Mouse (Mus musculus) urinary bladder, postnatal 4 days (tissue): ENCODE data around the gene Tmc5.

Experiments used
- DNase-seq, 2 experiments: peaks; one replicate each; pipeline ENCODE4 v3.0.0; 2021 to 2022; ENCODE audit warnings: low spot score in 2 of 2

The Tmc5 gene

DNA sequence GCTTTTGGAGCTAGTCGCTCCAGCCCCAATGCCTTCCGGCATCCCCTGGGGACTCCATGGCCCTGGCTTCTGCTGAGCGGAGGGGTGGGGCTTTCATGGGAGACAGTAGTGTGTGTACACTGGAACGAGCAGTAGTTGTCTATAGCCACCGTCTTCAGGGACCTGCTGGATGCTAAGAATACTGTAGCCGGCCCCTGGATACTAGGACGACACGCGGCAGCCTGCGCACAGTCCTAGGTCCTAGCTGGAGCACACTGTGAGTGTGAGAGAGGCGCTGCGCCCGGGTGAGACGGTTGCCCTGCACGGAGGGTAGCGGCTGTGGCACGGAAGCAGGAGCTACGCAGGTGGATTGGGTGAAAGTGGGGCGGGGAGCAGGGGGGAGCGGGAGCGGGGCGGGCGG, at the start of gene Tmc5:
Gene Tmc5, plus strand, starts transcription at position 97 of the 400 bp plus-strand sequence.
- no peak for DNase-seq

DNA sequence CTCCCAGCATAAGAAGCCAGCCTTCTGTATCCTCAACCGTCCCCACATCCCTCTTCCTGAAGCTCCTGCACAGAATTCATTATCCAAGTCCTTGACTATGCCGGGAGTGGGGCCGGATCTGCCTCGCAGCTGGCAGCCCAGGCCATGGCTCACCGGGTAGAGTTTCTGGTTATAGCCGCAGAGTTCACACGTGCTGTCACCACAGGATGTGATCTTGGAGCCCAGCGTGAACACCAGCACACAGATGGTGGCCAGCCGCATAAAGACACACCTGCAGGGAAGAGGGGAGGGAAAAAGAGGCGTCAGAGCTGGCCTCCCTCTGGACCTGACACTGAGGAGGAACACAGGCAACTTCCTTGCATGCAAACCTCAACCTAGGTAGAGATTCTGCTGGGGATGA, 49.6 kb upstream of the Tmc5 start:
- DNase-seq = no peak

DNA sequence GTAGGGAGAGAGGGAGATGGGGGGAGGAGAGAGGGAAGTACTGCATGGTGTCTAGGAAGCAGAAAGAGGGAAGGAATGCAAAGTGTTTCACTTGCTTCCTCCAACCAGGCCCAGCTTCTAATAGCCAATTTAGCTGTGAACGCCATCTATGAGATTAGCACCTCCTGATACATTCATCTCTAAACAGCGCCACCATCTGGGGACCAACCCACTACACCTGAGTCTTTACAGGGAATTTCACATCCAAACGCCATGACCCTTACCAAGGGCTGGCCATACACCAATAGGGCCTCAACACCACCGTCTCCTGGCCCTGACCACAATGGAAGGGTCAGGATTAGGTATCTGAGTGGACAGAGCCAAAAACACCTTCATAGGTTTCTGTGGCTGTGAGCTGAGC, 43.2 kb upstream of the Tmc5 start:
- DNase-seq = no peak

DNA sequence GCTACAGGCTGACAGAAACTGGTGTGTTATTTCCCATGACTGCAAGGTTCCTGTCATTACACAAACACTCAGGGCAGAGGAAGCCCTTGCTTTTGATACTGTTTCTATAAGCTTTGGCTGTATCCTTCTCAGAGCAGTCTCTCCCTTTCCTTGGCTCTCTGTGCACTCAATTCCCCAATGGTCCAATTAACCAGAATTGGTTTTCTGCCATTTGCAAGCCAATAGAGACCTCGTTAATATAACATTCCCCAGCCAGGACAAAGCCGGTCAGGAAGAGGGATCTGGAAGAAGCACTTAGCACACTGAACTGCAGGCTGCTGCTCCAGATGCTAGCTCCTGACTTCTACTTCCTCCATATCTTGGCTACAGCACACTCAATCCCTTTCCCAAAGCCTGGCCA, 42.8 kb upstream of the Tmc5 start:
- no peak for DNase-seq

DNA sequence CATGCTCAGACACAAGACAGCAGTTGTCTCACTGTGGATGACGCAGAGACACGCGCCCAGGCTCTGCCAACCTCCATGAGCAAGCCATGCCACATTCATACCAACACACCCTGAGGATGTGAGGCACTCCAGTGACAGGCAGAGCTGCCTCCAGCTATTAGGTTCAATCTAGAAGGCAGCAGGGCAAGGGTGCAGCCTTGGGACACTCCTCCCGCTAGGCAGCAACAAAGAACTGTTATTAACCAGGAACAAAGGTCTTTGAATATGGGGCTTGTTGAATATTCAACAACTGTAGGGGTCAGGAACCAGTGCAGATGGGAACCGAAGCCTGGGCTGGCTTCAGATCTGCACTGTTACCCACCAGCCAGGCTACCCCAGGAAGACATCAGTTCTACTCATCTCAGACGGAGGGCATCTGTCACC, 28.0 kb upstream of the Tmc5 start:
- no peak for DNase-seq

DNA sequence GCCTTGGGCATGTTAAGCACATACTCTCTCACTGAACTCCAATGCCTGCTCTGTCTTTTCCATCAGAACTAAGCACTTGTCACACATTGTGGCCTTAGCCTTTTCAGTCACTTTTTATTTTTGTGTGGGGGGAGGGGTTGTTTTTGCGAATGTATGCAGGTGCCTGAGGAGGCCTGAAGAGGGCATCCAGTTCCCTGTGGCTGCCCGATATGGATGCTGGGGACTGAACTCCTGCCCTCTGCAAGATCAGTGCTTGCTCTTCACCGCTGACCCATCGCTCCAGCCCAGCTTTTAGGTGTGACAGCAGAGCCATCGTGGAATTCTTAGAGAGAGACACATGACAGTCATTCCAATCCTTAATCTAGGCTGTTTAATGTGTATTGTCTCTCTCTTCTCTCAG, 25.7 kb upstream of the Tmc5 start:
- no peak for DNase-seq

DNA sequence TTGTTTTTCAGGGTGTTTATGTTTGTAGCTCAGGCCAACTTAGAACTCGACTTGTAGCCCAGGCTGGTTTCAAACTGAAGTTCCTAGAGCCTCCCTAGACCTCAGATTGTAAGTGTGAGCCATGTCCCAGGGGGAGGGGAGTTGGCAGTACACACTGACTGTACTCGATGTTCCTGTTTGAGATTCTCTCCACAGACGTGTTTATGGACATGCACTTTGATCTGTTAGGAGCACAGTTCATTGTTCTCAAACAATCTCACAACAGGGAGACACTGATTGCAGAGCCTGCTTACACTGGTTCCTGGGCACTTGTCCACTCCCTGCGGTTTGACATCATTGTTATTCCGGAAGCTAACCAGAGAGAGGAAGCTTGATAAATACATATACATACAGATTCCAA, 25.1 kb upstream of the Tmc5 start:
- DNase-seq = no peak

DNA sequence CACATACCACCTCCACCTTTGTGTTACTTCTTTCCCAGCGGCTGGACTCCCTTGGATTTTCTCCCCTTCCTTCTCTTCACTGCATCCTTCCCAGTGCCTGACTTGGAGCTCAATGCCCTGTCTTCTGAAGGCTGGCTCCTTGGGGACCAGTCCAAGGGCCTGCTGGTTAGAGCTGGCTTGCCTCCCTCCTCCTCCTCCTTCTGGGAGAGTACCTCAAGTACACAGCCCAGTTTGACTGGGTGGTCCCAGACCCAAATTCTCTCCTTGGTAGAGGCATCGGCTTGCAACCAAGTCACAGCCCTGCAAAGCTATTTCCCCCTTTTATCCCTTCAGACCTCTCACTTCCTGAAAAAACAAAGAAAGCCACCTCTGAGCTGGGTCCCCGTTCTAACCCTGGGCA, 18.8 kb upstream of the Tmc5 start:
- DNase-seq = no peak

DNA sequence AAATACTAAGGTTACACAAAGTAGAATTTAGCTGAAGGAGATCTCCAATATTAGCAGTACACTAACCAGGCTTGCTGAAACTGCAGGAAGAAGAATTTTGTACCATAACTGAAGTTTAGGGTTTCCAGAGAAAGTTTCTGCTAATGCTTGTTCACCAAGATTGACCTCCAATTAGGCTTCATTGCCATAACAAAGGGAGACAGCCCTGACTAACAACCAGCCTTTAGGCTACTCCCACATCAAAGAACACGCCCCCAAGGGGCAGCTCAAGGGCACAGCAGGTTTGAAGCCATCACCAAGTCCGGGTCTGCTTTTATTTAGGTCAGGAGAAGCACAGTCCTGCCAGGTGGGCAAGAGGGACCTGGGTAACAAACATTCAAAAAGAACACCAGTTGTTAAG, 17.2 kb upstream of the Tmc5 start:
- DNase-seq = no peak

DNA sequence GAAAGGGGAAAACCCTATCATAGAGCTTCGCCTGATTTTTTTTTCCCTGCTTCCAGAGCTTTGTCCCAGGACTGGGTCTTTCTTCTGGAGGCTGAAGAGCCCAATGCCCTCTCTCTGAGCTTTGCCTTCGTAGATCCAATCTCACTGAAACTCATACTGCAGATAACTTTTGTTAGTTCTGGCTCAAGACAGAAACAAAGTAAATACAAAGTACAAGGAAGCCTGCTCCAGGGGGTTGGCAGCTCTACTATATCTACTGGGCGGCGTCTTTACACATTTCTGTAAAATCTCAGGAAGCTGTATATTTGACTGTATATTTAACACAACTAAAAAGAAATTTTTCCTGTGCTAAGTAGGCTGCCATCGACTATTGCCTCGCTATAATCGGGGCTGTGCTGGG, 13.3 kb upstream of the Tmc5 start:
- no peak for DNase-seq

DNA sequence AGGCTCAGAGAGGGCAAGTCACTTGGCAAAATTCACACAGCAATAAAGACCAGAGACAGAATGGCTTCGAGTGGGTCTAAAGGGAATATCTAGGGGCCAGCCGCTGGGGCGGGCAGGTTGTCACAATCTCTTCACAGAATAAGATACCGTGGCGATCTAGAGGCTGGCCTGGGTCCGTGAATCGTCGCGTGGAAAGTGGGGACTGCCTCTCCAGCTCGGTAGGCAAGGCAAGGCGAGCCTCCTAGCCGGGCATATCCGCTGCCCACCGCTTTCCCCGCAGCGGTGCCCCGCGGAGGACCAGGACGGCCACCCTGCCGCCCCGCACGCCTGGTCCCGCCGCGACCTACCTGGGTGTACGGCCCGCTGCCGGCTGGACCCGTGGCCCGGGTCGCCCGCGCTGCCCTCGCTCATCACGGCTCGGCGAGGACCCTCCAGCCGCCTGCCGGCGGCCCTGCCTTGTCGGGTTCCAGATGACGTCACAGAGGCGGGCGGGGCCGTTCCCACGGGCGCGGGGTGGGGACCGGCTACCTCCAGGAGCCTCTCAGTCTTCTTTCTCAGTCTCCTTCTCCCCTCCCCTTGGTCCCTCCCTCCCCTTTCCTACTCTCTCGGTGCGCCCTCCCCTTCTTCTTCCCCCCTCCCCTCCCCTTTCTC, 12.7 kb upstream of the Tmc5 start, which contains the start of gene Tmc7:
Gene Tmc7, minus strand, starts transcription at position 480 of the 651 bp plus-strand sequence.
- DNase-seq = peak; percentile 56 to 70

DNA sequence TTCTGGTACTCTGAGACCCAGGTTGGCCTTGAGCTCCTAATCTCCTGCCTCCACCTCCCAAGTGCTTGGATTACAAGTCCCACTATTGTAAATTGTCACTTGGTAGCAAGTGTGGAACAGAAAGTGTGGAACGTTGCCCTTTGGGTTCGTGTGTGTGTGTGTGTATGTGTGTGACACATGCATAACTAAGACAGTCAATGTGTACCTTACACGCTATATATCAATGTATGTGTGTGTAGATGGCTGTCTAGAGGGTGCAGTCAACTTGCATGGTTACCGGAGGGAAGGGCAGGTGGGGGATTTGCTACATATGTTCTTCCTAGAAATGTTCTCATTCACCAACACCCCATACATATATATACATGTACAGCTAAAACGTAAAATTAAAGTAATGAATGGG, 12.2 kb upstream of the Tmc5 start:
- no peak for DNase-seq

DNA sequence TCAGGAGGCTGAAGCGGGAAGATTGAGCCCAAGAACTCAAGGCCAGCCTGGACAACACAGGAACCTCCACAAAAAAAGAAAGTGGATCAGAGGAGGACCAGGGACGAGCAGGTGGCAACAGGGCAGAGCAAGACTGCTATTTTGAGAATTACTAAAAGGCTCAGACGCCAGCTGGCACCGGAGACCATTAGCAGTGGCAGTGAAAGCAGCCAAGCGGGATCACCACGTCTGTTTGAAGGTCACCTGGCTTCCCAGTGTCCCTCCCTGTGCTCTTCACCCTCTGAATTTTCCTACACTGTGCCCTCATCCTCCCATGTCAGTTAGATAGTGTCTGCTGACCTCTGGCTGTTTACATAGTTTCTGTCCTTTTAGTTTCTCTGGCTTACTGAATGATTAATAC, 11.2 kb upstream of the Tmc5 start:
- no peak for DNase-seq

DNA sequence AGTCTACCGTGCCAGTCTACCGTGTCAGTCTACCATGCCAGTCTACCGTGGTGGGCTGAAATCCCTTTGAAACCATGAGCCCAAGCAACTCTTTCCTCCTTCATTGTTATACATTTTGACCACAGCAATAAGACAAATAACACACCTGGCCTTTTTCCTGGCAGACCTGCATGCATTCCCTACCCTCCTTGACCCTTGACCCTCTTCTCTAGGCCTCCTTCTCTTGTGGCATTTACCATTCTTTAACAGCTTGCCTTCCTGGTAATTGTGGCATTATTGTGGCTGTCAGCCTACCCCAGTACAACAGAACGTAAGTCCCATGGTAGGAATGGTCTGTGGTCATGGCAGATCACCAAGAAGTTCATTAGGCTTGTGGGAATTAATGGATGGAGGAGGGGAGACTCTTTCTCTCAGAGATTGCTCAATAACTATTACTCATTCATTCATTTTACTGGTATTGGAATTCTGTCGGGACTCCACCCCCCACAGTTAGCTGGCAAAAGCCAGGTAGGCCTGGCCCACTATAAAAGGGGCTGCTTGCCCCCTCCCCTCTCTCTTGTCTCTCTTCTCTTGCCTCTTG, 6.3 kb upstream of the Tmc5 start:
- DNase-seq = no peak

DNA sequence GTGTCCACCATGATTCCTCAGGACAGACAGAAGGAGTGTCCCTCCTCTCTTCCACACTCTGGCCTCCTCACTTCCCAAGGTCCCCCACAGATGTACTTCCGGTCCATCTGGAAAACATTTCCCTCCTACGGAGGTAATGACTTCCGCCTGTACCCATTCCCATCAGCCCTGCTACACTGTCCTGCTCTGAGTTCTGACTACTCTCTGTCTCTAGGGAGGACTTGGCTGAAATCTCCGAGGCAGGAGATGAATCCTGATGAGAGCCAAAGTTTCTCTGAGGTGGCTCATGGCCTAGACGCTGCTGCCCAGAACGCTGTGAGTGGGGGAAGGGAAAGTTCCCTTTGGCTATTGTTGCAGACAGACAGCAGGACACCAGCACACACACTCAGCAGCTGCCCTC, 5.0 kb upstream of the Tmc5 start:
- DNase-seq = no peak

DNA sequence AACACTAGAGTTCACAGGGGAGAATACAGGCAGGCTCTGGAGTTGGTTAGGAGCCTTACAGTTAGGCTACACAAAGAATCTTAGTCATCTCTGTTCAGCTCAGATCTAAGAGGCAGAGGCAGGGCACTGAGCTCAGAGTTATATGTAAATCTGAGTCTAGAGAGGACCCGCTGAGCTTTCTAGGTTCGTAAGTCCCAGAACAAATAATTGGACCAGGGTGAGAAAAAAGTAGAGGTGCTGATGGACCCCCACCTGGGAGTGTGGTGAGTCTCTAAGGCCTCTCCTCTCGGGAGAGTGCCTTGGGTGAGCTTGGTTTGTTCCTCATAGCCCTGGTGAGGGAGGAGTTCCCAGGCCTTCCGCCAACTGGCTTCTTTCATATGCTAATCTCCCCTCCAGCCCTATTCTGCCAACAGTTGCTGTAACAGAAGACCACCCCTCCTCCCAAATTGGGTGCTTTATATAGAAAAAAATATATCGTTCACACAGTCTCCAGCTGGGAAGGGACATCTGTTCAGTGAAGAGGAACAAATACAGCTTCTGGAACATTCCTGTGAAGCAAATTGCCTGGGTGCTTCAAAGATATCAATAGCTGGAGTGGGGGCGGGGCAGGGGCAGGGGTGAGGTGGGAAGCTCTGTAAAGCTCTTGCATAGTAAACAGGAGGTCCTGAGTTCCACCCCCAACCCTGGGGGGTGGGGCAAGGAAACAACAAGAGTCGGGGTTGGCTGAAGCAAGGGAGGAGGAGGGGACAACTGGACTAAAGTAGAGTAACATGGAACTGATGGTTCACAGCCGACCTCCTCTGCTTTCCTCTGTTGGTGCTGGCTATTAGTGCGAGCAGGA, 3.3 kb upstream of the Tmc5 start:
- no peak for DNase-seq

DNA sequence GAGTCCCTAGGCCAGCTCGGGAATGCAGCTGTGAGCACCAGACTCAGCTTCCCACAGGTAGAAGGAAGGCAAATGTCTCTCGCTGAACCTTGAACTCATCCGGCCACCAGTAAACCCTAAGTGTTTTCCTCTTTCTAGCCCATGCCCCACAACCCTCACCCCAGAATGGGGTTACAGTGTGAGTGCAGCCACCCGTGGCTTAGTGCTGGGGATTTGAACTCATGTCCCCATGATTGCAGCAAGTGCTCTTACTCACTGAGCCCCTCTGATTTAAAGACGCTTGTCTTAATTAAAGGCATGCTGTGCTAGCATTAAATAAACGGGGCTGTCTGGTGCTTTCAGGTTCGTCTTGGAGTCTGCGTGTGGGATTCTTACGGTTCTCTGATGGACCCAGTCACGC, 2.5 kb upstream of the Tmc5 start:
- DNase-seq = no peak

DNA sequence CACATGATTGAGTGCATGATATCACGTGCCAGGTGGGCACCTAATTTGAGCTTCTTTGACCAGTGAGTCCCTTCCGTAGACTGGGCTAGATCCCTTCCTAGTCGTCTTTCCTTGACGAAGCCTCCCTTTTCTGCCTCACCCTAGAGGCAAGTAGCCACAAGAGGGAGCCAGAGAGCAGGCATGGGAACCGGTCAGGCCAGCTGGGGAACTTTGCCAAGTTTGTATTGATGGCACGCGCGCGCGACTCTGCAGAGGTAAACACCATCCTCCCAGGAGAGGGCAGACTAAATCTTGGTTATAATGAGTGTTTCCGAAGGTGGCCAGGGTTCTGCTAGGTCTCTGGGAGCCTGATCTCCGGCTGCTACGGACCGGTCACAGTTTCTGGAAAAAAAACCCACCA, 1.9 kb upstream of the Tmc5 start:
- peak; percentile 83 to 96 for DNase-seq

DNA sequence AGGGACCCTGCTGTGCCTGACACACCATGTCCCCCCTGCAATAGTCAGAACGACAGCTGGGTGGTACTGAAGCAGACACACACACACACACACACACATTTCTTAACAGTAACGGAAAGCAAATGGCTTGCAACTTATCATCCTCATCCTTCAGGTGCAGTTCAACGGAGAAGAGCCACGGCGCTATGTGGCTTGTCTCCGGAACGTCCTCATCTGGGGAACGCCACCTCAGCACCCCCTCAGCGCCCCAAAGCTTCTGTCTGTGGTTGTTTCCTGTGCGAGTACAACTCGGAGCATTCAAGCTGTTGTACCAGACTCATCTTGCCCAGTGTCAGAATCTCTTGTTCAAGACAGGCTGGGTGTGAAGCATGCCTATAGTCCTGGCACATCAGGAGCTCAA, 826 bp upstream of the Tmc5 start:
- DNase-seq = no peak

DNA sequence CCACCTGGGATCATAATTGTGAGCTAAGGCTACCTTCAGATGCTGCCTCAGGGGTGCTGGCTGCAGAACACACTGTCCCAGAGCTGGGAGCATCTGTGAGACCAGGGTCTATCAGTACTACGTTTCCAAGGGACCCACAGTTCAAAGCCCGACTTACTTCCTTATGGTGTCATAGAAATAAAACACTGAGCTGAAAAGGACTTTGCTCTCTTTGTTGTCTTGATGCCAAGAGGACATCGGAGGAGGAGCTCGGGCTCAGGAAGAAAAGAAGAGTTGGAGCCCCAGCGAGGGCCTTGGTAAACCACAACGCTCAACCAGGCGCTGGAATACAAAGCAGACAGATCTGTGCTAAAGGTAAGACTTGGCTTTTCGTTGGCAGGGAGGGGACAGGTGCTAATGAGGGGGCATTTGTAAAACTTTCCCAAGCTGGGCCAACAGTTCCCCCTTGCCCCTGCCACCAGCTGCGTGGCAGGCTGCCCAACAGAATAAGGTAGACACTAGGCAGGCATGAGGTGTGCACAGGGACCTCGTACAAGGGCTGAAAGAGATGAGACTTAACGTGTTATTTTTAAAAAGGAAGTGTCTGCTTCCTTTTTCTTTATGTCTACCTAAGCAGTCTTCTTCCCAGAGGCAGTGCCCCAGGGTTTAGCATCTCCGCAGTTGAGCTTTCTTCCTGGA, 3.0 kb downstream of the Tmc5 start:
- DNase-seq = no peak

DNA sequence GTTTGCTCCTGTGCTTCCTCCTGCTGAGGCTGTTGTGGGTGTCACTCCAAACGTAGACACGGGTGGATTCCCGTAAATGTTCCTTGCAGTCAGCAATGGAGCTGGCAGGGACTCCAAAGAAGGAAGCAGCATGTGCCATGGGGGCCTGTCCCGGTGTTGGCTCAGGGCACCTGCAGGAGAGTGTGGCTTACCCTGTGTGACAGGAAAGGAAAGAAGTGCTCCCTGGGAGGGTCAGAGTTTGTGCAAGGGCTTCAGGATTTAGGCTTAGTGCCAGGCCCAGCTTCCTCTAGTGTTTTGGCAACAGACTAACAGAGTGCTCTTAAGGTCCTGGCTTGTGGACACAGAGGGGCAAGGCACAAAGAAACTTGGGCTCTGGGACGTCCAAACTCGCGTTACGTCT, 7.7 kb downstream of the Tmc5 start:
- no peak for DNase-seq

DNA sequence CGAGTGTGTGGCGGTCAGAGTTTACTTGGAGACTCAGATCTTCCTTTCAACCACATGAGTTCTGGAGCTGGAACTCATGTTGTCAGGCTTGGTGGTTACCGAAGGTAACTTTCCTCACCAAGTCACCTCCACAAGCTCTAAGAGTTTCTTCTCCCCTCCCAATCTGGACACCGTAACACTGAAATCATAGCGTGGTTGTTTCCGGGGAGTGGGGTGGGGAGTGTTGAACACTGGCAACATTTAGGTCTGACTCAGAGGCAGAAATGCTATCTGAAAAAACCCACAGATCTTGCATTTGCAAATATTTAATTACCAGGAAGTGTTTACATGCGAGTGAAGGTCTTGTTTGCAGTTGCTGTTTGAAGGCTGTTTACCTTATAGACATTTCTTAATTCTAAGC, 12.7 kb downstream of the Tmc5 start:
- no peak for DNase-seq

DNA sequence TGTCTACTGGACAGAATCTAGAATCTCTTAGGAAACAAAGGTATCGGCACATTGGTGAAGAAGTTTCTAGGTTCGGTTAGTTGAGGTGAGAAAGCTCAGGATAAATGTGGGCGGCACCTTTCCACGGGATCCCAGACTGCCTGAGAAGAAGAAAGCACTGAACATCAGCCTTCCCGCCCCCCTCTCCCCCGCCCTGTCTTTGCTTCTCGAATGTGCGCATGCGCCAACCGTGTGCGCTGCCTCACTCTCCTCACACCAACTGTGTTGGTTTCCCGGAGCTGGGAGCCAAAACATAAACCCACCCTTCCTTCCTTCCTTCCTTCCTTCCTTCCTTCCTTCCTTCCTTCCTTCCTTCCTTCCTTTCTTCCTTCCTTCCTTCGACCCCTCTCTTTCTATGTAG, 13.6 kb downstream of the Tmc5 start:
- DNase-seq = no peak
